Mouse (Mus musculus) monocyte, adult 5-6 weeks (primary cell): ENCODE measurements around the gene Ncapd2. TPM values are rescaled to one million over a fixed set of nuclear protein-coding genes. Genes with fewer than 3 reads are reported as not detected.
A peak's percentile ranks its signal among the peaks of the same experiment; 100 is the strongest.

Experiments used
- ATAC-seq: fragments of 153-309, 156-312 bp; replicated peaks from 2 replicates; pipeline ENCODE4 v1.8.0; 2017; ENCODE audit warnings: mild to moderate bottlenecking; ENCODE audit not compliant: low TSS enrichment, insufficient number of reproducible peaks, severe bottlenecking, poor library complexity, low FRiP score
- total RNA-seq: library from RNA; stranded (forward); fragments of 200-1000, 200-491, 200-594 nt; gene quantifications from 3 replicates; pipeline ENCODE4 v1.2.3, GENCODE M21; 2017

Ncapd2 gene
- 17.6 to 79.8 TPM (median 33.5 TPM) in 3 replicates for total RNA-seq

DNA sequence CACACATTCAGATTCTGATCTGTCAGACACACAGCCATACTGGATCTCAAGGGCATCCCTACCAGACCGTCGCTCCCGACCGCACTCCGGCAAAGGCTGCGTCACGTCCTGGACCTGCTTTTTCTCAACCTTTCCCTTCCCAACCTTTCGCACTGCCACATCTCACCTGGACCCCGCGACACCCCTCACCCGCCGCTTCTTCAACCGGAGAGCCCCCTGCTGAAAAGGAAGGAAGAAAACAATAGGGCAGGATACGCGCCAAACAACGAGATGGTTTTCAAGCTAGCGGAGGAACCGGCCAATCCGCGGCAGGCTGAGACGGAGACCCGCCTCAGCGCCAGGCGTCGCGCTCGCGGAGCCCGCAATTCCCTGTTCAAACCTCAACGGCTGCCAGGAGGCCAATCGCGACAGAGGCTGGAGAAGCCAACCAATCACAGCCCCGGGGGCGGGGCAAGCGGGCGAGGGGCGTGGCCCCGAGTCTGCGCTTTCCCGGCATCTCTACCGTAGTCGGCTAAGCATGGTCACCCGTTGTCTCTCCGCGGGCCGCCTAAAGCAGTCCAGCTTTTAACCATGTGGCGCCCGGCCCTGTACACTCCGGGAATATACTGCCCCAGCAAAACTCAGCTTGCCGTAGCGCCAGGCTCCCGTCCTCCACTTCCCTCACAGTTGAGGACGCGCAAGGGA lies at the start of gene Ncapd2, which contains the start of gene Mrpl51:
Gene Ncapd2, minus strand, starts transcription at position 370 of the 684 bp plus-strand sequence.
Gene Mrpl51, plus strand, starts transcription at position 470 of the 684 bp plus-strand sequence.
- peak; percentile 96 for ATAC-seq

DNA sequence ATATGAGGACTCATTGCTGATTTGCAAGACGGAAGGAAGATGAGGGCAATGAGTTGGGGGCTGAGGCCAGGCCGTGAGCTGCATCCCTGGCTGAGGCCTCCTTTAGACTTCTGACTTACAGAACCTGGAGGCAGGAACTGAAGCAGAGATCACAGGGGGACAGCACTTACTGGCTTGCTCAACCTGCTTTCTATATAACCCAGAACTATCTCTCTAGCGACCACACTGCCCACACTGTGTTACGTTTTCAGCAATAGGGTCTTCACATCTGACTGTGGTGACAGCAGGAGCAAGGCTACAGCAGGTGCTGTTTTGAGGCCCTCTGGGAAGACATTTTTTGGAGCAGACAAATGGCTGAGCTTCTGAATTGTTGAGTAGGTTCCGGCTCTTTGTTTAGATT lies 49.1 kb upstream of the Ncapd2 start:
- no peak for ATAC-seq

DNA sequence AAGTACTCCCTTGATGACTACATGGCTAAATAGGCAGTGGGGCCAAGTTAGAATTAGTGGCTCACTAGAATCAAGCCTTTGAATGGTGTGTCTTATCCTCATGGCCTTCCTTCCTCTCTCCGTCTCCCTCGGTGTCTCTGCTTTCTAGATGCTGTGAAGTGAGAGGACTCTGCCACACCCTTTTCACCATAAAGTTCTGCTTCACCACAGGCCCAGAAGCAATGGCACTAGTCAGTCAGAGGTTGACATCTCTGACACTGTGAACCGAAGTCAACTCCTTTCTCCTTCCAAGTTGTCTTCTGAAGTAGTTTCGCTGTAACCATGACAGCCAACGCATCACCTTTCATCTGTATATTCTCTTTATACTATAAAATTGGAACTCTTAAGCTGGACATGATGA lies 48.0 kb upstream of the Ncapd2 start:
- no peak for ATAC-seq

DNA sequence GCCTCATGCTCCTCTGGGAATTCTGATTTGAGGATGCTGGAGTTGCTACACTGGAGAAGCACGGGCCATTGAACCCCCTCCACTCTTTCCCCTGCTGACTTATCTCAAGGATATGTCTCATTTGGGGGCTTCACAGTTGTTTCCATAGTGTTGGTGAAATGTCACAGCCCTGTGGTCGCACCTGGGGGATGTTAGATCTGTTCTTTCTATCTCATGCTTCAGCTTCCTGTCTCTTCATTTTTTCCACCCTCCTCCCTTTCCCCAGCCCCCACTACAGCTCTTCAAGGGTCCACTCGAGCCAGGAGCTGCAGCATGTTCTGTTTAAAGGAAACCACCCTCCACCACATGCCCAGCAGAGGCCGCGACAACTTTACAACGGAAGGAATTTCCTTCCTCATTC lies 46.9 kb upstream of the Ncapd2 start:
- ATAC-seq = no peak

DNA sequence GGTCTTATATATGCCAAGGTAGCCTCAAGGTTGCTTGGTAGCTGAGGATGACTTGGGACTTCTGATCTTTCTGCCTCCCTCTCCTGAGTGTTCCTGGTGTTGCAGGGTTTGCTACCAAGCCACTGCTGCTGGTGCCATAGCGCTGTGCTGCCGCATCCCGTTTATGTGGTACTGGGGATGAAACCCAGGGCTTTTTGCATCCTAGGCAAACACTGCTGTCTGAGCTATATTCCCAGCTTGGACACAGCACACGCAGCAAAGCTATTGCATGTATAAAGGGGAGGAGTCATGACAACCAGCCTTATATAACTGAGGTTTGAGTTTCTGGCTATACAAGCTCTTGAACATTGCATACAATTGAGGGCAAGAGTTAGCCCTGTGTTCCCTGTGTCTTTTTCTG lies 45.9 kb upstream of the Ncapd2 start:
- ATAC-seq = no peak

DNA sequence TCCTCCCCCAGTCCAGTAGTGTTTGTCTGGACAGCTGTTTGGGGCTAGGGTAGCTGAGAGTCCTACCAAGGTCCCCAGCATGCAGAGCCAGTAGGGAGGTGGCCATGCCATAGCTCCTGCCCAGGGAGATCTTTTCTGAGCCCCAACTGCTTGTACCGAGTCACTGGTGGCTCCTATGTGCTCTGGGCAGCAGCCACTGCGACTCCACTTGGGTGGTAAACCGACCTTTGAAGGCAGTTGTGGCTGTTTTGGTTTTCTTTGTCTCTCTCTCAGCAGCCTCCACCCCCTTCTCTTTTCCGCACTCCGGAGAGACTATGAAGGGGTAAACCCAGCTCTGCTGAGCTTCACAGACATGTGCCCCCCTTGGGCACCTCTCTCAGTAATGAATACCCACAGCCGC lies 45.3 kb upstream of the Ncapd2 start, which contains the start of gene Cd27:
Gene Cd27, minus strand, starts transcription at position 229 of the 400 bp plus-strand sequence.
- ATAC-seq = no peak

DNA sequence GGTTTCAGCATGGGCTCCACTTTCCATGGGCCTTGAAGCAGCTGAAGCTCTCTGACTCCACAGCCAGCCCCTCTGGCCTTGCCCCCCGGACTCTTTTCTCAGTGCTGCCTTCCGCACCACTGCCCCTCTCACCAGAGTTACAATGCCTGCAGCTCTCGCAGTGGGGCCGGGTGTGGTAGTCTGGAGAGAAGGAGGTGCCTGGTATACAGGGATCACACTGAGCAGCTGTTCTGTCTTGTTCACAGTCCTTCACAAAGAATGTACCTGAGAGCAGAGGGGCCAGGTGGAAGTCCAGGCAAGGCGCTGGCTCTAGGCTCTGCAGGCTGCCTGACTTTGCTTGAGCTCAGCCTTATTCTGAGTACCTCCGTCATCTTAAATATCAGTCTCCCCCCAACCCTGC lies 44.8 kb upstream of the Ncapd2 start:
- ATAC-seq = no peak

DNA sequence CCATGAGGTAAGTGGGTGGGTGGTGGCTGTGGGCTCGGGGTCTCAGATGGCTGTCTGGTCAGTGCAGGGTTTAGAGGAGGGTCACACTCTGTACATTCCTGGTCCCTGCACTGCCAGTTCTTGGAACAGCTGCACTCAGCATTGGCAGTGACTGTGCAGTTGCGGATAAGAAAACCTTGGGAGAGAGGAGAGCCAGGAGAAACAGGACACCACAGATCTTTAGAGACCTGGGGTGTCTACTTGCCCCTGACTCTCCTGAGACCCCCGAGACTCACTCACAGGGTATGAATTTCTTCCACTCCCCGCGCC lies 43.0 kb upstream of the Ncapd2 start:
- ATAC-seq = no peak

DNA sequence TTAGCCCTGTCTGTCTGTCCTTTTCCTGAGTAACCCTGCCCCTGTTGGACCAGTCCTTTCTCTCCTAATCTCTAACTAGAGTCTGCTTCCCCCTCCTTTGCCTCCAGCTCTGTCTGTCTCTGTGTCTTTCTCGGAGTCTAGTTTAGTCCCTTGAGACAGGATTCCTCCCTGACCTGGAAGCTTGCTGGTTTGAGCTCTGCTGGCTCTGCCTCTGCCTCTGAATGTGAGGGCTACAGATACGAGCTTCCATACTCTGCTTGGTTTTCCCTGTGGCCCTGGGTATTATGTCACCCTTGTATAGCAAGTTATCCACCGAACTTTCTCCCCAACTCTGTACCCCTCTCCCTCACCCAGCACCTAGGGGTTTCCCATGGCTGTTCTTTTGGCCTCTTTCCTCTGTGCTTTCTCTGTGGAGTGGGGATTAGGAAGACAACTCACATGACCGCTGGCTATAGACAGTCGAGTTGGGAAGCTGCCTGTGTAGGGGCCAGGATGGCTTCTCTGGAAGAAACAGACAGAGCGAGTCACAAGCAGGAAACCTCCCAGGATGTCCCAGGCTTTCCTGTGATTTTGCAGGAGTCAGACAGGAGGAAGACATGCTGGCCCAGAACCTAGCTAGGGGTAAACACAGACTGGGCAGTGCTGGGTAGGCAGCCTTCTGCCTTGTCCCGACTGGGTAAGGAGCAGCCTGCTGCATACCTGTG lies 42.5 kb upstream of the Ncapd2 start:
- ATAC-seq = no peak

DNA sequence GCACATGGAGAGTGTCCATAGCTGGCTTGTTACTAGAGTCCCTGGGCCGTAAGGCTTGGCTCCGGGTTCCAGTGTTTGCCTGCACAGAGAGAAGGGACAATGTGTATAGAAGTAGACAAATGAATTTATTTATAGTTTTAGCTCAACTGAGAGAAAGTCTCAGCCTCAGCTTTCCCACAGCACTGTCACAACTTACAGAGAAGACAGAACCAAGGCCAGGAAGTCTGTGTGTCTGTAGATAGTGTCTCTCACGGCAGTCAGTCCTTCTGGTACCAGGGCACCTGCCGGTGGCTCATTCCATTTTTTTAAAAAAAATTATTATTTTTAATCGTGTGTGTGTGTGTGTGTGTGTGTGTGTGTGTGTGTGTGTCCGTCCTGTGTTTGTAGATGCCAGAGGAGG lies 41.0 kb upstream of the Ncapd2 start:
- ATAC-seq = no peak

DNA sequence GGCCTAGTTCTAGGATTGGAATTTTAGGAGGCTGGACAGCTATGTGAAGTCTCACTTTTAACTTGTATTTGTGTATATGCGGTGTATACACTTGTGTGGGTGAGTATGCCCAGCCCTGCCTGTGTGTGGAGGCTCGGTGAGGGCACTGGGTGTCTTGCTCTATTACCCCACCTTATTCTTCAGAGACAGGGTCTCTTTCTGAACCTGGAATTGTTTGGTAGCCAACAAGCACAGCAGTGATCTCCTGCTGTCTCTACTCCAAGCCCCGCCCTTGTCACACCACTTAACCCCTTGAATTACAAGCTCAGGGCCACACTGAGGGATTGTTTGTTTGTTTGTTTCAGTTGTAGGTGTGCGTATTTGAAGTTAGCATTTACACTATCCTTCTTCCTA lies 40.5 kb upstream of the Ncapd2 start:
- ATAC-seq = no peak

DNA sequence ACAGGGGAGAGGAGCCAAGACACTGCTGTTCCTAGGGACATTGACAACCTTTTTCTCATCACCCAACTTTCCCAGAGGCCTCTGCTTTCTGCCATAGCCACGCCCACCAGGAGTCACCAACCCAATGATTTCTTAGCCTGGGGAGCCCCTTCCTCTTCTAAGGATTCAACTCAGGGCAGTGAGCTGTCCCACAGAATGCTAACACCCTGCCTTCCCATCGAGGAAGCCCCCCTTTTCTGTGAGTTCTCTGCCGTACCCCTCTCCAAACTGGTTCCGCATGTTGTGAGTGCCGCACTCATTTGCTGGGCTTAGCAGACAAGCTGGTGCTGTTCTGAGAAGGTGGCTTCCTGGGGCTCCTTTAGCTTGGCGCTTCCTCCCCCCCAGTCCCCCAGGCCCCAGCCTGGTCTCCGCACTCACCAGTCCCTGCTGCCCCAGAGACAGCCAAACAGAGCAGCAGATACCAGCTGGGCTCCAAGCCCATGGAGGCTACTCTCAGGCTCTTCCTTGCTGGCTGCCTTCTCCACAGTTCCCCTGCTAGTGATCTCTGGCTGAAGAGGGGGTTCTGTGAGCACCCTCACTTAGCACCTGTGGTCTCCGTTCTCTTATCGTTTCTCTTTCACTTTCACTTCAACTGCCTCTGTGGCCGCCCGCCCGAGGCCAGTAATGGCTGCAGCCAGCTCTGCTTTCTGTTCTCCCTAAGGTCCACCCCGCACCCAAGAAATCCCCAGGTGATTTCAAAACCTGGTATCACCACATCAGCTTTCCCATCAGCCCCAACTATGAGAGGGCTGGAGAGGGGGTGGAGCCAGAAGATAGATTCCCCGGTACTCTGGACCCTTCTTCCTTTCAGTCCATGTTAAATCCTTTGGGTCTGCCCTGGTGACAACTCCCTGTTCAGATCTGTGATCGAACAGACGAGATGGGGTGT lies 39.9 kb upstream of the Ncapd2 start, which contains the start of gene Tapbpl:
Gene Tapbpl, minus strand, starts transcription at position 744 of the 928 bp plus-strand sequence.
- ATAC-seq = peak; percentile 54

DNA sequence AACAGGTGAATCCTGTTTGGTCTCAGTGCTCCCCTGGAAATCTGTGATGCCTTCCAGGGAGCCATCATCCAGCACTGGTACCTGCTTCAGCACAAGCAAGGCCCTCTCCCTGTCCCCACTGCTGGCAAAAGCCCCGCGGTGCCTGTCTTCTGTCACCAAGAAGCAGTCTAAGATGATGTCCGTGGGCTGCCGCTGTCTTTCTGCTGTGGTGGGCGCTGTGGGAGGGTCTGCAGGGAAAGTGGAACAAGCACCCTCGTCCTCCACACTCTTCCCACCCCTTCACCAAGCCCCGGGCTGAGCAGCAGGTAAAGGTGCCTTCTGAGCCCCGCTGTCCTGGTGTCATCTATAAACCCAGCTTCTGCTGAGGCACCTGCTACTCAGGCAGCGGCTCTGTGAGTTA lies 39.1 kb upstream of the Ncapd2 start:
- no peak for ATAC-seq

DNA sequence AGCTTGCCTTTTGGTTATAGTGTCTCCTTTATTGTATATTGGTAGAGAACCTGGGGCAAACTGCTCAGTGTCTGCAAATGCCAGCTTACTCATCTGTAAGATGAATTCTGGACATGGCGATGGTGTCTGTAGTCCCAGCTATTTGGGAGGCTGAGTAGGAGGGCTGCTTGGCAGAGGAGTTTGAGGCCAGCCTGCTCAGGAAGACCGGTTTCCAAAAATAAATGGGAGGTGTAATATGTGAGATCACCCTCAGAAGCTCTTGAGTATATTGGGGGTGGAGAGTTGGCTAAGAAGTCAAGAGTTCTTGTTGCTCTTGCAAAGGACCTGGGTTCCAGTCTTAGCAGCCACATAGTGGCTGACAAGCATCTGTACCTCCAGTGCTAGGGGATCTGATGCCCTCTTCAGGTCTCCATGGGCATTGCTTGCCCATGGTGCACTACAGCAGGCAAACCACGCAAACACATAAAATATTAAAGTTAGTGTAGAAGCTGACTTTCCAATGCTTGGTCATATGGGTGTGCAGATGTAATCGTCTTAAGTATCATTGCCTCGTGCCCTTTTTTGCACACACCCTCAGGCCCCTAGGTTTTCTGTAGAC lies 34.1 kb upstream of the Ncapd2 start:
- ATAC-seq = no peak

DNA sequence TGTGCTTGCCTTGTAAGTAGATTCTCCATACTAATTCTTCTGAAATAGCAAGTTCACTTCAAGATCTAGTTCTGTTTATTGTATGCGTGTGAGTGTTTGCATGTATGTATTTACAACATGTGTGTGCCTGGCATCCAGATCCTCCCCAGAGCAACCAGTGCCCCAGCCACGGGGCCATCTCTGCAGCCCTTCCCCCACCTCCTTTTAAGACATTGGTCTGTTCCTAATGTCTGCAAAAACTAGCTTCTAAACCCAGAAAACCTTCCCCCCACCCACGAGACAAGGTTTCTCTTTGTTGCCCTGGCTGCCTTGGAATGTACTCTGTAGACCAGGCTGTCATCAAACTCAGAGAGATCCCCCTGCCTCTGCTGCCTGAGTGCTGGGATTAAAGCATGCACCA lies 31.1 kb upstream of the Ncapd2 start:
- ATAC-seq = no peak

DNA sequence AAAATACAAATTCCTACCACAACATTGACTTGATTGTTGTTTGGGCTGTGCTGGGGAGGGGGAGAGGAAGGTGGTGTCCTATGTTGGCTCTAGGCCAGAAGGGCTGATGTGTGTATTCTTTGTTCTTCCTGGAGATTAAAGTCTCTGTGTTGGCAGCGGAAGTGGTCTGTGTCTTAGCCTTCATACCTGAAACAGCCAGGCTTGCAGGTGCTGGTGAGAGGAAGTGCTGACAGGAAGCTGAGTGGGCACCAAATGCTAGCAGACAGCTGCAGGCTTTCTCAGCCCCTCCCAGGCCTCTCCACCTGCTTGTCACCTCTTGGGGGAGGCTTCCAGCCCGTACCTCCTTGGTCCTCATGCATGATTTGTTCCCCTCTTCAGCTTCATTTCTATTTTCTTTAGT lies 30.6 kb upstream of the Ncapd2 start:
- no peak for ATAC-seq

DNA sequence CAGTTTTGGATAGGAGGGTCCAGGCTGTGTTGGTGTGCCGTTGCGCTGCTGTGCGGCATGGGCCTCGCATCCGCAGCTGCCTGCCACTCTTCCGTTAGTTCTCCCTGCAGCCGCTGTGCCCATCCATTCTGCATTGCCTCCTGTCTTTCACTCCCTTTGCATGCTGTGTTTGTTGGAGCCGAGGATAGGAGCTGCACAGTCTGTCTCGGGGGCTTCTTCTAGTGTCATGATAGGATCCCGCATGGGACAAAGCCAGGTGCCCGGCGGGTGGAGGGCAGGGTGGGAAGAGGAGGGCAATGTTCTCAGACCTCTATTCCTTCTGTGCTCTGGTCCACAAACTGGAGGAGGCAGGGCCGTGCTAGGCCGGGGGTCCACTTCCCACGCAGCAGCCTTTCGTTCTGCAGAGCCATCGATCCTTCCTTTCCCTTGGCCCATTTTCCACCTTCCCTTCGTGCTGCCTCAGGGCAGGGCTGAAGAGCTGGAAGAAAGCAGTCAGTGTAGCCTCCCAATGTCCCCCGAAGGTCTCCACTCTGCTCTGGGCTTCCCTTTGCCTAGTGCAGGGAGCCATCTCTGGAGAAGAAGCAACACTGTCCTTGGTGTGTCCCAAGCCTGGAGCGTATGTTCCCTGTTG lies 29.7 kb upstream of the Ncapd2 start:
- ATAC-seq = no peak

DNA sequence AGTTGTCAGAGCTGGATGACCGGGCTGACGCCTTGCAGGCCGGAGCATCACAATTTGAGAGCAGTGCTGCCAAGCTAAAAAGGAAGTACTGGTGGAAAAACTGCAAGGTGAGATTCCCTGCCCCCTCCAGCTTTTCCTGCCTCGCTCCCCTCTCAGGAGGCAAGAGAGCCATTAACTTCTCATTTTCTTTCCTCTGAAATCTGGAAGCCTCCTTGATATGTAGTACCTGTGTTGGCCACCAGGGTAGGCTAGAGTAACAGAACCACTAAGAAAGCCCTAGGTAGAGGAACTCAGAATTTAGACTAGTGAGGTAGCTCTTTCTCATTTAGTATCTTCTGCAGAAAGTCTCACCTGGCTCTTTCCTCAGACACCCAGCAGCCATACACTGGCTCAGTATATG lies 27.5 kb upstream of the Ncapd2 start:
- ATAC-seq = peak; percentile 44

DNA sequence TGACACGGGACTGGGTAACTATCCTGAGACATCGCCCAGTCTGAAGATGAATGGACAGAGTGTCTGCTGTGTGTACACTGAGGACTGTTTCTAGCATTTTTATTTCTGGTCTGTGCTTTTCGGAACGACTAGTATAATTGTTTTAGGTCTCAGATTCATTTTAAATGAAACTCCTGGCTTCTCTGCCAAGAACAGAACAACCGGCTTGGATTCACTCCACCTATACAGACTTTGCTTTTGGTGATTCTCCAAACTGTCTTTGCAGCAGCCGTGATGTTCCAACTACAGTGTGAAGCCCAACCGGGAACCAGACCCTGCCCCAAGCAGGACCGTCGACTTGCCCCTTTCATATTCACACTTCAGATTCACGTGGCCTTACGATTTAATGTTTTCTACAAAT lies 26.4 kb upstream of the Ncapd2 start:
- ATAC-seq = no peak
